Mouse (Mus musculus) urinary bladder, postnatal 25 days (tissue): ENCODE results near the gene Gm11077.

Experiments
- DNase-seq: peaks from one replicate; pipeline ENCODE4 v3.0.0; 2022; ENCODE audit warnings: low spot score

Gene Gm11077

GRCm38 (mm10) chr6:140747591-140747990 lies 18.5 kb downstream of the Gm11077 start:
- no peak for DNase-seq

GRCm38 (mm10) chr6:140750371-140751080 lies 21.4 kb downstream of the Gm11077 start:
- no peak for DNase-seq

- DNase-seq = peak; percentile 31
Observed at GRCm38 (mm10) chr6:140766365-140766764, 37.3 kb downstream of the Gm11077 start.

GRCm38 (mm10) chr6:140767237-140767636 lies 38.2 kb downstream of the Gm11077 start:
- DNase-seq = no peak

DNA sequence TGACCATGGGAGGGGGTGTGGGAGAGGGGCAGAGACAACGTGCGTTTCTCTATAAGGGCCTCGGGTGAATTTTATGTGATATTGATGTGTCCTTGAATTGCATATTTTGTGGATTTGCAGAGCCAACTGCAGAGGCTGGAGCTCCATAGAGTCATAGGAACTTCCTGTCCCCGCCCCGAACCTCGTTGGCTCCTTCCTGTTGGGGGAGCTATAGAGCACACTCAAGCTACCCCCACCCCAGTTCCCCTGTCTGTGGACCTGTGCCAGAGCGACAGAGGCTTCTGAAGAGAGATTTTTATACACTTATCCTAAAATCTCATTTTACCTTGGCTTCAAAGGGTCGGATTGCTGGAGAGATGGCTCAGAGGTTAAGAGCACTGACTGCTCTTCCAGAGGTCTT lies 39.1 kb downstream of the Gm11077 start:
- no peak for DNase-seq

- no peak for DNase-seq
Observed at GRCm38 (mm10) chr6:140768859-140769640, 40.0 kb downstream of the Gm11077 start.

DNA sequence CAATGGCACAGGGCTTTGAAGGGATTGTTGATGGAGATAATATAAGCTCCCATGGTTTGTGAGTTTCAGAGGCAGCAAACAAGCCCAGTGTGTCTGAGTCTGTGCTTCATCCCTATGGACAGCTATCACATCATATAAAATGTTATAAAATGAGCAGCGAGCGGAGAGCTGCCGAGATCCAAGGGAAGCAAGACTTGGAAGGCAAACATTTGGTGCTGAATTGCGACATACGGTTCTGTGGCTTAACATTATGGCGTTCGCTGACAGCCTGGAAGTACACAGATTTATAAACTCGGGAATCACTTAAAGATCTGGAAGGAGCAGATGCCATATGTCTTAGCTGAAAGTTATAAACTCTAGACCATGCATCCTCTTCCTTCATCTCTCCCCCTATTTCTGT lies 47.2 kb downstream of the Gm11077 start:
- no peak for DNase-seq

- DNase-seq = no peak
Observed at GRCm38 (mm10) chr6:140782524-140782923, 53.4 kb downstream of the Gm11077 start.

DNA sequence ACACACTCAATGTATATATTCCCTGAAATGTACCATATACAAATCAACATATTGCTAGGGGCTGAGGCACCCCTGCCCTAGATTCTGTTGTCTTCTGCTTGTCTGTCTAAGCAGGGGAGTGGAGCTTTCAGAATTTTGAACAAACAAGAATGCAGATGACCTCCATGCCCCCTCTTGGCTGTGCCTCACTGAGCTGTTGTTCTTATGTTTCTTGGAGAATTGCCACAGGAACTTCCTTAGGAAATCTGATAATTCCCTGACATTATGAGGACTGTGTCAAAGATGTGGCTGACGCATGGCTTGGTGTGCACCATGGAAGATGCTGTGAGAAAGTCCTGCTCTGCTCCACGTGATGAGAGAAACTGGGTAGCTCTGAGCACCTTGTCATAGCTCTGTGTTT lies 57.0 kb downstream of the Gm11077 start:
- DNase-seq = no peak

DNA sequence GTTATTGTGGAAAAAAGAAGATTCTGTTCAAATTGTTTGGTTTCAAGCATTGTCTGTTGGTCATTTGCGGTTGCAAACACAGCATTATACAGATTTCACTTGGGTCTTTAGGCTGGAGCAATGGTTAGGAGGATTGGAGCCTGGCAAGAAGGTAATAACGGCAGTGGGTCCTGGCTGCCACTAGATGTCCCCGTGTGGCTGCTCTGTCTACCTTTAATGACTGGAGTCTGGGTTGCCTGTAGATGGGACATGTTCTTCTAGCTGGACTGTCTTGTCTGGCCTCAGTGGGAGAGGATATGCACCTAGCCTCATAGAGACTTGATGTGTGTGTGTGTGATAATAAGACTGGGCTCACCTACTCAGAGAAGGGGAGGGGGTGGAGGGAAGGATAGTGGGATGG lies 60.8 kb downstream of the Gm11077 start:
- no peak for DNase-seq

DNA sequence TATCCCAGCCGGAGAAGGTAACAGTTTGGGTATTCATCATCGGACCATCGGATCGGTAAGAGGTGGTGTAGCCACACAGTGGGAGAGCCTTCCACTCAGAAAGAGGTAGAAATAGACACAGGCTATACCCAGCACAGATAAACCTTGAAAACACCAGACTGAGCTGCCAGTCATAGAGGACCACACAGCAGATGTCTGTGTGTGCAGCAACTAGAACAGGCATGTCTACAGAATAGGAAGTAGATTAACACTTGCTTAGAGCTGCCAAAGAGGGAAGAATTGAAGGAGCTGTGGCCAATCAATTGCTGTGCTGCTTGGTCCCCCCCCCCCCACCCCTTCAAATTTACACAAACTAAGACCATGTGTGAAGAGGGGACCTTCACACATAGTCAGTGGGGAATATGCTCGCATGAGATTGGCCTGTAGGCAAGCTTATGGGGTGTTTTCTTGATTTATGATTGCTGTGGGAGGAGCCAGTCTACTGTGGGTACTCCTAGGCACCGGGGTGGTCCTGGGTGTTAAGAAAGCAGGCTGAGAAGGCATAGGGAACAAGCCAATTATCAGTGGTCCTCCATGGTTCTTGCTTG lies 64.7 kb downstream of the Gm11077 start:
- no peak for DNase-seq

DNA sequence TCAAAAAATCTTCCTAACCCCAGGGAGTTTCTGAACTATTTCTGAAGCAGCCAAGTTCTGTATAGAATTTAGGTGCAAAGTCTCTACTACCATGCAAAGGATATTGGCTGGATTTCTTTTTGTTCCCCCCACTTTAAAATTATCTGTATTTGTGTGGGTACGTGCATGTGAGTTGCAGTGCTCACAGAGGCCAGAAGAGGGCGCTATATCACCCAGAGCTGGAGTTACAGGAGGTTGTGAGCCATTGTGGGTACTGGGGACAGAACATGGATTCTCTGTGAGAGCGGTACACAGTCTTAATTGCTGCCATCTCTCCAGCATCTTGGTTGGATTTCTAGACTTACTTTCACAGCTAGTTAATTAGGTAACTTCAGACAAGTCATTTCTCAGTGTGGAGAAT lies 69.8 kb downstream of the Gm11077 start:
- DNase-seq = no peak

DNA sequence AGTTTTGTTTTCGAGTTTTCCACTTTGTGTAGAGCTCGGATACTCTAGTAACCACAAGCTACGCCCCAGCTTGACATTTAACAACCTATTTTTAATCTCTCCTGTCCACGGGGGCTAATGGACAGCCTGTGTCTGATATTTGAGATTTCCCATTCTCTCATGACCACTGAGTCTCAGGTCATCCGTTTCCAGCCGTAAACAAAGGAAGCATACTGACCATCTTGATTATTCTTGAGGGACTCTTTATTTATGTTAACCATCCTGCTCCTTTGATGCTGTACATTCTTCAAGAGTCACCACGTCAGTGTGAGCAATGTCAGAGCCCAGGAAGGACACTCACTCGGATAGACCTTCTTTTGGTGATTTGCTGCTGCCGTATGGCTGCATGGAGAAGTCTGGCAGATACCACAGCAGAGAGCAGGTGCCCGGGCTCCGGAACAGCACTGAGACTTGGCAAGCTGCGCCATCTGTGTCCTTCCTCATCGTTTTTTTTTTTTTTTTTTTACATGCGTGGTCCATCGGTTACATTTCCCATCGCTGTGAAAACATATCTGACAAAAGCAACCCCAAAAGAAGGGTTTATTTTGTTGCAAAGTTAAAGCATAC lies 70.5 kb downstream of the Gm11077 start:
- no peak for DNase-seq

- no peak for DNase-seq
Observed at GRCm38 (mm10) chr6:140800587-140800986, 71.5 kb downstream of the Gm11077 start.
